Mouse (Mus musculus) stomach, embryonic 16.5 days (tissue): ENCODE results near the gene Tm6sf2. TPM values are rescaled to one million over a fixed set of nuclear protein-coding genes. Genes with fewer than 3 reads are reported as not detected.

Experiments used
- ATAC-seq: fragments of 200-750 bp; cut with Nextera tagmentation; 2 replicates; pipeline ENCODE4 v1.8.0; 2017; ENCODE audit warnings: moderate number of reproducible peaks, moderate TSS enrichment; ENCODE audit not compliant: insufficient read depth, low FRiP score
- H3K27ac ChIP-seq: fragments of 300-500 bp; sonication (generic); 2 replicates; pipeline ENCODE4 v1.5.1; 2014; ENCODE audit warnings: low read length
- H3K27me3 ChIP-seq: fragments of 300-500 bp; sonication (generic); 2 replicates; pipeline ENCODE4 v1.6.1; 2014; ENCODE audit warnings: low read length, control low read depth, mixed read lengths; ENCODE audit not compliant: control insufficient read depth, insufficient read depth
- H3K36me3 ChIP-seq: fragments of 300-500 bp; sonication (generic); 2 replicates; pipeline ENCODE4 v1.6.1; 2014; ENCODE audit warnings: low read length; ENCODE audit not compliant: control insufficient read depth, insufficient read depth
- H3K4me1 ChIP-seq: fragments of 300-500 bp; sonication (generic); 2 replicates; pipeline ENCODE4 v1.6.1; 2014; ENCODE audit warnings: low read length, control low read depth, mixed read lengths; ENCODE audit not compliant: control insufficient read depth, insufficient read depth
- H3K4me2 ChIP-seq: fragments of 300-500 bp; sonication (generic); 2 replicates; pipeline ENCODE4 v1.6.1; 2014; ENCODE audit warnings: low read depth, low read length, mixed read lengths
- H3K4me3 ChIP-seq: fragments of 300-500 bp; sonication (generic); replicated peaks from 2 replicates; pipeline ENCODE4 v1.5.1; 2014; ENCODE audit warnings: mild to moderate bottlenecking, low read length
- H3K9ac ChIP-seq: fragments of 300-500 bp; sonication (generic); 2 replicates; pipeline ENCODE4 v1.6.1; 2014; ENCODE audit warnings: low read length
- H3K9me3 ChIP-seq: fragments of 300-500 bp; sonication (generic); replicated peaks from 2 replicates; pipeline ENCODE4 v1.6.1; 2016; ENCODE audit warnings: low read length, control low read depth; ENCODE audit not compliant: control insufficient read depth
- WGBS: fragments of 180-500 bp; shearing (Covaris S2); extraction: QIAGEN DNeasy Blood & Tissue Kit; methylation state at CpG from one replicate; pipeline ENCODE4 v1.1.7; 2014; 5-methylcytosine and 5-hydroxymethylcytosine counted together
- polyA plus RNA-seq: library from polyadenylated mRNA; unstranded; fragments of >200 nt; fragmentation: Nextera tagmentation; extraction: Ambion mirVana; gene quantifications from 2 replicates; pipeline ENCODE4 v1.2.1, GENCODE M21; 2015

Gene Tm6sf2
- polyA plus RNA-seq, 1 experiment from 2014 or later, result 11.6 TPM

- no peak overlapping the region for H3K4me2 ChIP-seq
- peaks cover 38% of the 10 kb centered on the region for H3K27me3 ChIP-seq
- ATAC-seq, result no peak
- no peak overlapping the region for H3K9ac ChIP-seq
- WGBS, result 76% methylated on average over 2 of the region's 2 CpGs
- no peaks in the 10 kb centered on the region for H3K9me3 ChIP-seq
- no peaks in the 10 kb centered on the region for H3K4me1 ChIP-seq
- H3K4me3 ChIP-seq, result no peak overlapping the region
- no peak overlapping the region for H3K27ac ChIP-seq
- no peaks in the 10 kb centered on the region for H3K36me3 ChIP-seq
Observed at GRCm38 (mm10) chr8:70110451-70110850, 37.7 kb downstream of the Tm6sf2 start.

GRCm38 (mm10) chr8:70111192-70111795 lies 38.6 kb downstream of the Tm6sf2 start:
- WGBS, result 42% methylated on average over 23 of the region's 23 CpGs
- Histone ChIP-seq H3K4me1 (no peaks in the 10 kb centered on the region), H3K9ac (no peak overlapping the region), H3K4me3 (no peak overlapping the region), H3K27me3 (peaks cover 38% of the 10 kb centered on the region), H3K27ac (no peak overlapping the region), H3K36me3 (no peaks in the 10 kb centered on the region), H3K9me3 (no peaks in the 10 kb centered on the region), H3K4me2 (no peak overlapping the region)
- no peak for ATAC-seq

- ATAC-seq, result no peak
- H3K27me3 ChIP-seq, result peaks cover 41% of the 10 kb centered on the region
- H3K4me1 ChIP-seq, result no peaks in the 10 kb centered on the region
Observed at GRCm38 (mm10) chr8:70112401-70113016, 39.8 kb downstream of the Tm6sf2 start.

GRCm38 (mm10) chr8:70114488-70114887 lies 41.8 kb downstream of the Tm6sf2 start:
- H3K9me3 ChIP-seq, result no peaks in the 10 kb centered on the region
- H3K4me3 ChIP-seq, result no peak overlapping the region
- no peak overlapping the region for H3K27ac ChIP-seq
- no peak overlapping the region for H3K9ac ChIP-seq
- H3K4me1 ChIP-seq, result no peaks in the 10 kb centered on the region
- no peak for ATAC-seq
- H3K27me3 ChIP-seq, result peaks cover 61% of the 10 kb centered on the region
- H3K36me3 ChIP-seq, result no peaks in the 10 kb centered on the region
- WGBS, result 24% methylated on average over 6 of the region's 6 CpGs
- no peak overlapping the region for H3K4me2 ChIP-seq

More at GRCm38 (mm10) chr8:70112401-70113016, 39.8 kb downstream of the Tm6sf2 start:
- H3K4me3 ChIP-seq, result no peak overlapping the region
- H3K9me3 ChIP-seq, result no peaks in the 10 kb centered on the region
- no peak overlapping the region for H3K9ac ChIP-seq
- WGBS, result 8% methylated on average over 43 of the region's 43 CpGs
- no peak overlapping the region for H3K4me2 ChIP-seq
- H3K36me3 ChIP-seq, result no peaks in the 10 kb centered on the region
- no peak overlapping the region for H3K27ac ChIP-seq

- Histone ChIP-seq H3K4me2 (no peak overlapping the region), H3K27me3 (peaks cover 64% of the 10 kb centered on the region), H3K9ac (no peak overlapping the region), H3K36me3 (no peaks in the 10 kb centered on the region), H3K4me1 (no peaks in the 10 kb centered on the region), H3K9me3 (no peaks in the 10 kb centered on the region), H3K27ac (no peak overlapping the region), H3K4me3 (no peak overlapping the region)
- WGBS, result 65% methylated on average over 13 of the region's 13 CpGs
- no peak for ATAC-seq
Observed at GRCm38 (mm10) chr8:70114892-70115291, 42.2 kb downstream of the Tm6sf2 start.

- H3K4me3 ChIP-seq, result no peak overlapping the region
- peaks cover 50% of the 10 kb centered on the region for H3K27me3 ChIP-seq
- 0 out of 2 replicates have a peak, but pooled peaks cover 4% of the 10 kb centered on the region for H3K4me1 ChIP-seq
- no peak overlapping the region for H3K4me2 ChIP-seq
- no peaks in the 10 kb centered on the region for H3K9me3 ChIP-seq
- H3K9ac ChIP-seq, result no peak overlapping the region
- H3K36me3 ChIP-seq, result no peaks in the 10 kb centered on the region
- H3K27ac ChIP-seq, result no peak overlapping the region
- 5% methylated on average over 9 of the region's 9 CpGs for WGBS
- ATAC-seq, result no peak
Observed at GRCm38 (mm10) chr8:70117611-70118010, 44.9 kb downstream of the Tm6sf2 start.

GRCm38 (mm10) chr8:70118726-70119700 lies 46.3 kb downstream of the Tm6sf2 start:
- 16% methylated on average over 17 of the region's 17 CpGs for WGBS
- H3K9me3 ChIP-seq, result no peaks in the 10 kb centered on the region
- H3K27ac ChIP-seq, result no peak overlapping the region
- H3K36me3 ChIP-seq, result no peaks in the 10 kb centered on the region
- H3K4me3 ChIP-seq, result no peak overlapping the region
- H3K4me2 ChIP-seq, result no peak overlapping the region
- 0 out of 2 replicates have a peak, but pooled peaks cover 4% of the 10 kb centered on the region for H3K4me1 ChIP-seq
- no peak for ATAC-seq
- peaks cover 42% of the 10 kb centered on the region for H3K27me3 ChIP-seq
- no peak overlapping the region for H3K9ac ChIP-seq

GRCm38 (mm10) chr8:70120667-70121066 lies 47.9 kb downstream of the Tm6sf2 start, which contains the start of gene Ncan:
Ncan (minus strand) TSS chr8:70120873.
- Histone ChIP-seq H3K36me3 (no peaks in the 10 kb centered on the region), H3K27ac (no peak within 1 kb of the TSS), H3K4me3 (no peak within 1 kb of the TSS; the same call in 1 of the 2 replicates), H3K9me3 (no peaks in the 10 kb centered on the region), H3K27me3 (peaks cover 37% of the 10 kb centered on the region), H3K4me1 (0 out of 2 replicates have a peak, but pooled peaks cover 4% of the 10 kb centered on the region), H3K9ac (no peak within 1 kb of the TSS), H3K4me2 (peak within 1 kb of the TSS; percentile 37)
- 3% methylated on average over 19 of the region's 19 CpGs for WGBS
- 0 out of 2 replicates have a peak, but pooled peaks have one; percentile 61 for ATAC-seq
